Mouse (Mus musculus) A20 (cell line): ENCODE results near the gene Mcemp1.

Experiments used
- DNase-seq: peaks from one replicate; pipeline ENCODE4 v3.0.0-alpha.2; 2011; ENCODE audit warnings: low read depth, low spot score

Mcemp1 gene

GRCm38 (mm10) chr8:3671980-3672491 is 6.5 kb downstream of the Mcemp1 start, which contains the start of gene Fcor:
Gene Fcor (minus strand): TSS chr8:3672362.
- DNase-seq: peak; percentile 89

GRCm38 (mm10) chr8:3674671-3675070 is 9.1 kb downstream of the Mcemp1 start:
- DNase-seq: no peak

- peak; percentile 98 for DNase-seq
These were observed 10.8 kb downstream of the Mcemp1 start, which contains the start of gene Trappc5 for GRCm38 (mm10) chr8:3676131-3676992. Gene Trappc5 (plus strand): TSS chr8:3676299.

- peak; percentile 68 for DNase-seq
These were observed 11.5 kb downstream of the Mcemp1 start for GRCm38 (mm10) chr8:3676993-3677579.

- no peak for DNase-seq
These were observed 13.3 kb downstream of the Mcemp1 start for GRCm38 (mm10) chr8:3678831-3679230.

GRCm38 (mm10) chr8:3679236-3679635 is 13.7 kb downstream of the Mcemp1 start:
- no peak for DNase-seq

- no peak for DNase-seq
These were observed 14.1 kb downstream of the Mcemp1 start for GRCm38 (mm10) chr8:3679656-3680055.

GRCm38 (mm10) chr8:3682435-3682834 is 16.9 kb downstream of the Mcemp1 start:
- DNase-seq: no peak

- no peak for DNase-seq
These were observed 18.0 kb downstream of the Mcemp1 start for GRCm38 (mm10) chr8:3683408-3684176.

GRCm38 (mm10) chr8:3684530-3684929 is 19.0 kb downstream of the Mcemp1 start:
- DNase-seq: no peak

GRCm38 (mm10) chr8:3685422-3685821 is 19.9 kb downstream of the Mcemp1 start:
- no peak for DNase-seq

GRCm38 (mm10) chr8:3687537-3687936 is 22.0 kb downstream of the Mcemp1 start:
- peak; percentile 30 for DNase-seq

GRCm38 (mm10) chr8:3690774-3691173 is 25.2 kb downstream of the Mcemp1 start:
- no peak for DNase-seq

- peak; percentile 78 for DNase-seq
These were observed 28.6 kb downstream of the Mcemp1 start, which contains the start of gene Fcer2a for GRCm38 (mm10) chr8:3694121-3694520. Gene Fcer2a (minus strand): TSS chr8:3694175.

GRCm38 (mm10) chr8:3701491-3701890 is 35.9 kb downstream of the Mcemp1 start:
- DNase-seq: no peak

GRCm38 (mm10) chr8:3705711-3706110 is 40.2 kb downstream of the Mcemp1 start:
- DNase-seq: peak; percentile 49

- DNase-seq: no peak
These were observed 42.1 kb downstream of the Mcemp1 start for GRCm38 (mm10) chr8:3707611-3708010.

GRCm38 (mm10) chr8:3710312-3710711 is 44.8 kb downstream of the Mcemp1 start:
- peak; percentile 32 for DNase-seq

- peak; percentile 71 for DNase-seq
These were observed 46.1 kb downstream of the Mcemp1 start for GRCm38 (mm10) chr8:3711646-3712045.

GRCm38 (mm10) chr8:3717321-3717954 is 51.9 kb downstream of the Mcemp1 start:
- no peak for DNase-seq

- peak; percentile 74 for DNase-seq
These were observed 53.0 kb downstream of the Mcemp1 start for GRCm38 (mm10) chr8:3718559-3718958.
